Mouse (Mus musculus) forebrain, embryonic 12.5 days (tissue): Measurements from ENCODE around the gene 1700003E16Rik. TPM values are rescaled to one million over a fixed set of nuclear protein-coding genes. Genes with fewer than 3 reads are reported as not detected.

ENCODE experiments used
- ATAC-seq: fragments of 200-750 bp; cut with Nextera tagmentation; 2 replicates; pipeline ENCODE4 v1.8.0; 2017; ENCODE audit warnings: moderate TSS enrichment; ENCODE audit not compliant: low FRiP score
- H3K27ac ChIP-seq: fragments of 300-500 bp; sonication (generic); 2 replicates; pipeline ENCODE4 v1.5.1; 2016; ENCODE audit warnings: mild to moderate bottlenecking
- H3K27me3 ChIP-seq: fragments of 300-500 bp; sonication (generic); 2 replicates; pipeline ENCODE4 v1.6.1; 2016; ENCODE audit warnings: mild to moderate bottlenecking
- H3K36me3 ChIP-seq: fragments of 300-500 bp; sonication (generic); replicated peaks from 2 replicates; pipeline ENCODE4 v1.6.1; 2016; ENCODE audit warnings: mild to moderate bottlenecking
- H3K4me1 ChIP-seq: fragments of 300-500 bp; sonication (generic); 2 replicates; pipeline ENCODE4 v1.6.1; 2016
- H3K4me2 ChIP-seq: fragments of 300-500 bp; sonication (generic); 2 replicates; pipeline ENCODE4 v1.6.1; 2016; ENCODE audit warnings: mild to moderate bottlenecking, moderate library complexity
- H3K4me3 ChIP-seq: fragments of 300-500 bp; sonication (generic); replicated peaks from 2 replicates; pipeline ENCODE4 v1.5.1; 2016; ENCODE audit warnings: mild to moderate bottlenecking
- H3K9ac ChIP-seq: fragments of 300-500 bp; sonication (generic); 2 replicates; pipeline ENCODE4 v1.6.1; 2016; ENCODE audit warnings: mild to moderate bottlenecking
- H3K9me3 ChIP-seq: fragments of 300-500 bp; sonication (generic); 2 replicates; pipeline ENCODE4 v1.6.1; 2016
- WGBS: fragments of 180-500 bp; shearing (Covaris S2); methylation state at CpG from one replicate; pipeline ENCODE4 v1.1.7; 2016; 5-methylcytosine and 5-hydroxymethylcytosine counted together
- polyA plus RNA-seq: library from polyadenylated mRNA; unstranded; fragments of >200 nt; fragmentation: Nextera tagmentation; extraction: Ambion mirVana; gene quantifications from 2 replicates; pipeline ENCODE4 v1.2.1, GENCODE M21; 2016

1700003E16Rik gene
- polyA plus RNA-seq, 1 experiment from 2014 or later: 2.7 TPM

DNA sequence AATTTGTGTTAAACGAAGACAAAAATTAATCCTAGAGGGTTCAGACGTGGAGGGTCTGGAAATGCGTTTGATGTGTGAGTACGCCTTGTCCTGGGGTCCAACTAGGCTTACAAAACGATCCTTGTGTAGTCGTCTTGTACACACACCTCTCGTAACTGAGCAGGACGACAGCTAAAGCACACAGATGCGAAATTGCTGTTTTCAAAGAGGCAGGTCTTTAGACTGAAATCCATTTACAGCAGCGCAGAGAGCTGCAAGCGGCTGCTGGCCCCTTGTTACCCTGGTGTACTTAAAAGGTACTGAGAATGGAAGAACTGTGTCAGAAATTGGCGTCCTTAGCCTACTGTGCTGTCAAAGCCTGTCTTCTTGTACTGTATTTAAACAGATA lies 10.0 kb downstream of the 1700003E16Rik start:
- ATAC-seq: no peak
- H3K9me3 ChIP-seq: no peaks in the 10 kb centered on the region
- under 1% methylated on average over 12 of the region's 12 CpGs for WGBS
- peak overlapping the region; percentile 82 for H3K27ac ChIP-seq
- peak overlapping the region; percentile 87 for H3K9ac ChIP-seq
- no peaks in the 10 kb centered on the region for H3K36me3 ChIP-seq
- H3K27me3 ChIP-seq: peaks cover 23% of the 10 kb centered on the region
- peak overlapping the region; percentile 79 for H3K4me3 ChIP-seq
- H3K4me2 ChIP-seq: peak overlapping the region; percentile 73
- H3K4me1 ChIP-seq: peaks cover 42% of the 10 kb centered on the region

DNA sequence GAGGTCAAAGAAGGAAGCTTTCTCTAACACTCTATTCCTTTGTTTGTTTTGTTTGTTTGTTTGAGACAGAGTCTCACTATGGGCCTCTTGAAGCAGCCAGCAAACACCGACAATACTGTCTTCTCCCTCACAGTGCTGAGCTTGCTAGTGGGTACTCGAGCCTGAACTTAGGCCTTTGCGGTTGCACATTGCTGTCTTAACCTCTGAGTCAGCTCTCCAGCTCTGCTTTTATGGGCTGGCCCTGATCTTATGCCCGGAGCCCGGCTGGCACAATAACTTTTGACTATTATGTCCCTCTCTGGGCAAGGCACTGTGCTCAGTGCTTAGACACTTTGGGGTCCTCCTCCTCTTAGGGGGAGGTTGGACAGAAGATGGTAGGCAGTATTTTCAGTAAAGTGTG lies 13.7 kb downstream of the 1700003E16Rik start:
- Histone ChIP-seq H3K4me1 (peaks cover 37% of the 10 kb centered on the region), H3K4me3 (no peak overlapping the region), H3K36me3 (0 out of 2 replicates have a peak, but pooled peaks cover 6% of the 10 kb centered on the region)

DNA sequence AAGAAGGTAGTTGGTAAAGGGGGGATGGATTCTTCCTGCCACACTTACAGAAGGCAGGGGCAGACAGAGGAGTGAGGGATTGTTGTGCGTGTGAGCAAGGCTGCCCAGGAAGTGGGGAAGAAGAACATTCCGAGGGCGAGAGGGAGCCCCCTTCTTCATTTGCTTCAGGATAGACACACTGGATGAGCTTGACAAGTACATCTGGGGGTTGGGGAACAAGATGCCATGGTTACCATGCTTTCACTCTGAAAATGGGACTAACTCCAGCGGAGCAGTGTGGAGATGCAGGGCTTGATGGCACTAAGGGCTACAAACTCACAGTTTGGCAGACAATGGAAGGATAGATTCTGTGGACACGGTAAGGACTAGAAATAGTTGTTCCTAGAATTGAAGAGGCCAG lies 14.9 kb downstream of the 1700003E16Rik start:
- Histone ChIP-seq H3K9me3 (no peaks in the 10 kb centered on the region), H3K4me3 (no peak overlapping the region), H3K27me3 (no peaks in the 10 kb centered on the region), H3K36me3 (0 out of 2 replicates have a peak, but pooled peaks cover 6% of the 10 kb centered on the region), H3K4me1 (peaks cover 32% of the 10 kb centered on the region), H3K9ac (no peak overlapping the region), H3K27ac (no peak overlapping the region), H3K4me2 (no peak overlapping the region)
- no peak for ATAC-seq
- WGBS: 85% methylated on average over 5 of the region's 5 CpGs

More for the DNA sequence above, 13.7 kb downstream of the 1700003E16Rik start:
- no peak for ATAC-seq
- Histone ChIP-seq H3K27ac (no peak overlapping the region), H3K4me2 (no peak overlapping the region), H3K27me3 (no peaks in the 10 kb centered on the region), H3K9me3 (no peaks in the 10 kb centered on the region), H3K9ac (no peak overlapping the region)
- 91% methylated on average over 5 of the region's 5 CpGs for WGBS

DNA sequence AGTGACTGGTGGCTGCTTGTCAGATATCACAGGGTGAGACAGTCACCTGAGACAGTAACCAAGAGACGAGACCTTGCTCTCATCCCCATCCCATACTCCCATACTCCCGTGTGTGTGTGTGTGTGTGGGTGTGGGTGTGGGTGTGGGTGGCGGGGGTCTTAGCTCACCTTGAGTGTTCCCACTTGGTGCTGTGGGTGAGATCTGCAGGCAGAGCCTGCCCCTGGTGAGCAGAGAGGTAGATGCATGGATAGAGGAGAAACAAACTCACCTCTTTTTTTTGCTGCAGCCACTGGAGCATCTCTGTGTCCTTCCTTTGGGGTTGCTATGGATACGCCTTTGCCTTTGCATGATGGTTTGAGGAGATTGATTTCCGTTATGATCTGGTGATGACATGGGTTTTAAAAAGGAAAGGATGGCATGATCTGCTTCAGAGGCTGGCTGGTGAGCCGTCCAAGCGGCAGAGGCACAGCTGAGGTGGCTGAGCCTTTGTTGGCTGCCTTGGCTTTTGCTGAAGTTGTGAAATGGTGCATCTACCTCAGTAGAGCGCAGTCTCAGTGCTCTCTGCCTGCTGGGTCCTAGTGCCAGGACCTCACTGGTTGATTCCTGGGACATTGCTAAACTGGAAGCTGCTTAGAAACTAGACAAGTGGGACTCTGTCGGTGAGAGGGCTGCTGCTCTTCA lies 16.2 kb downstream of the 1700003E16Rik start:
- Histone ChIP-seq H3K4me2 (peak overlapping the region; percentile 3; the same call in 1 of the 2 replicates), H3K9ac (no peak overlapping the region), H3K4me3 (0 out of 2 replicates have a peak overlapping the region, but pooled peaks have one; percentile 10), H3K27me3 (no peaks in the 10 kb centered on the region), H3K36me3 (0 out of 2 replicates have a peak, but pooled peaks cover 6% of the 10 kb centered on the region), H3K27ac (peak overlapping the region; percentile 26), H3K4me1 (peaks cover 19% of the 10 kb centered on the region), H3K9me3 (no peaks in the 10 kb centered on the region)
- ATAC-seq: no peak
- WGBS: 54% methylated on average over 9 of the region's 9 CpGs

DNA sequence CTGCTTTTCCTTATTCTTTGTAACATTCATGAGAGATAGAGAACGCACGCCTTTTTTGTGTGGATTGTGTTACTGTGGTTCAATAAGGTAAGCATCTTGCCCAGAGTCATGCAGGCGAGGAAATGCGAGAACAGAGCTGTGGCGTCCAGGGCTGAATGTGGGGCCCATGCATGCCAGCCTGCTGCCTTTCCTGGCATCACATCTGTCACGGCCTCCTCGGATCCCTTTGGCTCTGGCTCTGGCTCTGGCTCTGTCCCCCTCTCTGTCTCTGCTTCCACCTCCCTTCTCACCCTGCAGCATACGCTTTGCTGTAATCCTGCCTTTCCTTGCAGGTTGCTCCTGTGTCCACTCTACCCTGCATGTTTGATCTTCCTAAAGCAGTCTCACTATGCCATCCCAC lies 19.8 kb downstream of the 1700003E16Rik start:
- H3K27ac ChIP-seq: no peak overlapping the region
- H3K4me2 ChIP-seq: no peak overlapping the region
- H3K4me3 ChIP-seq: no peak overlapping the region
- ATAC-seq: no peak
- WGBS: 88% methylated on average over 8 of the region's 8 CpGs
- no peaks in the 10 kb centered on the region for H3K27me3 ChIP-seq
- H3K9me3 ChIP-seq: no peaks in the 10 kb centered on the region
- 0 out of 2 replicates have a peak, but pooled peaks cover 6% of the 10 kb centered on the region for H3K36me3 ChIP-seq
- H3K9ac ChIP-seq: no peak overlapping the region
- peaks cover 26% of the 10 kb centered on the region for H3K4me1 ChIP-seq

DNA sequence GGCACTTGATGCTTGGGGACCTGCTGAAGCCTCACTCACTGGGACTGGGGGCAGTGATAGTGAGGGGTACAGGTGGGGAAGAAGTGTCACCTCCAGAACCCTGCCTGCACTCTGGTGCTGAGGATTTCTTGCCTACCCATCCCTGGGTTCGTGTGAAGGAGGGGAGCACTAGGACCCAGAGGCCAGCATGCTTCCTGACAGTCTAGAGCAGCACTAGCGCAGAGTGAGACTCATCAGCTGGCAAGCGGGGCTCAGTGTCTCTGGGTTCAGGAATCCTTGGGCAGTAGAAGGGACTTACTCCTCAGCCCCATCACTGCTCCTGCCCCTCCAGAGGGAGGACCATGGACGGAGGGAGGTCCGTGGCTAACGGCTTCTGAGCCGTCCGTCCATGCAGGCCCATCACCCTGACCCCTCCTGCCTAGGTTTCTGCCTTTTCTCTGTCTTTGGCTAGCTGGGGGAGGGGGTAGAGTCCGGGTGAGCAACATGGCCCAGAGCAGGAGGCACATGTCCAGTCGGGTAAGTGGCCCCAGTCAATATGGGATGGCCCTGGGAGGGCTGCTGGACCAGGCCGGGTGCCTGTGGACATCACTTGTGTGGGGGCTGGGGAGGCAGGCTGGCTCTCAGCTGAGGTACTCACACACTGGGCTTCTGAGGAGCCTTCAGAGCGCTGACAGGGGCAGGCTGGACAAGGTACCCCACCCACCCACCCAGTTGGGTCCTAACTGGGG lies 23.4 kb downstream of the 1700003E16Rik start:
- Histone ChIP-seq H3K4me1 (peaks cover 16% of the 10 kb centered on the region), H3K36me3 (peaks cover 22% of the 10 kb centered on the region), H3K27ac (no peak overlapping the region), H3K9ac (peak overlapping the region; percentile 61), H3K4me3 (peak overlapping the region; percentile 37), H3K27me3 (no peaks in the 10 kb centered on the region), H3K9me3 (no peaks in the 10 kb centered on the region), H3K4me2 (peak overlapping the region; percentile 62)
- WGBS: 15% methylated on average over 12 of the region's 12 CpGs
- ATAC-seq: peak; percentile 76

DNA sequence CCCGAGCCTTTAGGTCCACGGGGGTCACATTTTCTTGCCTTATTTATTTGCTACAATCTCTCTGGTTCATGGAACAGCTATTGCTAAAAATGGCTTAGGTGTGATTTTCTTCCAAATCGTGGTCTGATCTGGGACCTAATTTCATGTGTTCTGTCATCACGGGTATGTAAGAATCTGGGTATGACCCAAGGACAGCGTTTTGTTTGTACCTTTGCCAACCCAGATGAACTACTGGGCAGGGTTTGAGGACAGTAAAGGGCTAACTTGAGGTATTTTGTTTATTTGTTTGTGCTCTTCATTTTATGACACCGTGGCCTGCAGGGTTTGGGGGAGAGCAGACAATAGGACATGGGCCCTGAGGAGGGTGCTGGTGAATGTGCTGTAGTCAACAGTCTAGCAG lies 24.4 kb downstream of the 1700003E16Rik start:
- H3K4me2 ChIP-seq: no peak overlapping the region
- H3K9me3 ChIP-seq: no peaks in the 10 kb centered on the region
- no peak overlapping the region for H3K4me3 ChIP-seq
- no peaks in the 10 kb centered on the region for H3K27me3 ChIP-seq
- no peak overlapping the region; the same call in 1 of the 2 replicates for H3K9ac ChIP-seq
- peaks cover 24% of the 10 kb centered on the region for H3K36me3 ChIP-seq
- WGBS: 87% methylated on average over 6 of the region's 6 CpGs
- H3K4me1 ChIP-seq: peaks cover 23% of the 10 kb centered on the region
- no peak overlapping the region for H3K27ac ChIP-seq
- no peak for ATAC-seq

DNA sequence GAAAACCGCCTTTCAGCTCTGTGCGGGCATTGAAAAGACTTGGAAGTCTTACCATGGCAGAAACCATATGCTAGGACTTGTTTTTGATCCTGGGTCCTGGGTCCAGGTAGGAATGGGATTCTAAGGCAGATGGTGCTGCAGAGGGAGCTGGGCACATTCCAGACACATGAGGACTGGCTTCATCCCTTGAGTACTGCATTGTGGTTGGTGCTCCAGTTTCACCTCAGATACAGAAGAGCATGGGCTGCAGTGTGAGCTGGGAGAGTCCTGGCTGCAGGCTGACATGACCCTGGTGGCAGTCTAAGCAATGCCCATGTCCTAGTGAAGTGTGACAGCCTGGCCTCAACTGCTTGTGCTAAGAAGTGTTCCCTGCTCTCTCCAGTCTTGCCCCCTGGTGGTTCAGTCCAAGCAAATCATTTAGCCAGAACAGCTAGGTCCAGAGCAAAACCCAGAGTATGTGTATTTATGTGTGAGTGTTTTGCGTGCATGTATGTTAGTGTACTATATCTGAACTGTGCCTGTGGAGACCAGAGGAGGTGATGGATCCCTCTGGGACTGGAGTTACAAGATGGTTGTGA lies 28.7 kb downstream of the 1700003E16Rik start:
- no peak for ATAC-seq
- WGBS: 90% methylated on average over 3 of the region's 3 CpGs
- H3K4me2 ChIP-seq: no peak overlapping the region
- H3K9me3 ChIP-seq: no peaks in the 10 kb centered on the region
- no peak overlapping the region for H3K4me3 ChIP-seq
- no peaks in the 10 kb centered on the region for H3K27me3 ChIP-seq
- peaks cover 41% of the 10 kb centered on the region for H3K4me1 ChIP-seq
- no peak overlapping the region for H3K27ac ChIP-seq
- H3K36me3 ChIP-seq: peaks cover 39% of the 10 kb centered on the region
- no peak overlapping the region for H3K9ac ChIP-seq

DNA sequence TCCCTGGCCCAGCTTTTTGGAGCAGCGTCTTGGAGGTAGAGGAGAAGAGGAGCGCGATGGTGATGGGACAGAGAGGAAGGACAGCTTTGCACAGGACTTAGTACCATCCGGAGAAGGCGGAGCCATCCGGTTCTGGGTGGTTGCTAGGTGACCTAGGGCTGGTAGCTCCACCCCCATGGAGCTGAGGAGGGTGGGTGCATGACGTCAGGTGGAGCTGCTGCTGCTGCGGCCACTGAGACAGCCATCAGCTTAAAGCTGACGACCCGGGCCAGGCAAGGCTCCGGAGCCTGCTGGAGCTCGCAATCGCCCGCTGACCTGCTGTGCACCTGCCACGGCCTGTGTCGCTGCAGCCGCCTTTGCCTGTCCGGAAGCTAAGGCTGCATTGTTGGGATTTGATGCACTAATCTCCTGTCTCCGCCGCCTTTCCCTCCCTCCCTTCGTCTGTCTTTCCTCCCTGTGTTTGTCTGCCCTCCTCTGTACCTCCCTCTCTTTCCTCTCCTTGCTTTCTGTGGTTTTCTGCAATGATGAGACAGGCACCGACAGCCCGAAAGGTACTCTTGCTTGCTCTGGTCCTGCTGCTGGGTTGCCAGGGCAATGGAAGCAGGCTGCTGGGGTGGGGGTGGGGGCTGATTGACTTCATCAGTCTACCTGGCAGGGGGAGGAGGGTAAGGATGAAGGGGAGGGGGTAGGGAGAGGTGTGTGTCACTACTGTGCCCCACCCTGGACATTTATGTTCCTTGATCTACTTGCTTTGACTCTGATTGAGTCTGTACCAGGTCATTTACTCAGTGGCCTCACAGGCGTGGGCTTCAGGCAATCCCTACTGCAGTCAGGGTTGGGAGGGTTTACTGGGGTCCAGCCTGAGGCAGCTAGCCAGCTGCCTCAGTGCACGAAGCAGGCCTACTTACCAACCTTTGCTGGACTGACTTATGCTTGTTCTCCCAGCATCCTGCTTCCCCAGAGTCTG lies 30.0 kb downstream of the 1700003E16Rik start:
- Histone ChIP-seq H3K9me3 (no peaks in the 10 kb centered on the region), H3K4me2 (peak overlapping the region; percentile 66), H3K4me1 (peaks cover 36% of the 10 kb centered on the region), H3K27me3 (no peaks in the 10 kb centered on the region), H3K9ac (peak overlapping the region; percentile 68), H3K27ac (peak overlapping the region; percentile 69), H3K4me3 (peak overlapping the region; percentile 48), H3K36me3 (peaks cover 52% of the 10 kb centered on the region)
- peak; percentile 95 for ATAC-seq
- WGBS: 4% methylated on average over 25 of the region's 25 CpGs

DNA sequence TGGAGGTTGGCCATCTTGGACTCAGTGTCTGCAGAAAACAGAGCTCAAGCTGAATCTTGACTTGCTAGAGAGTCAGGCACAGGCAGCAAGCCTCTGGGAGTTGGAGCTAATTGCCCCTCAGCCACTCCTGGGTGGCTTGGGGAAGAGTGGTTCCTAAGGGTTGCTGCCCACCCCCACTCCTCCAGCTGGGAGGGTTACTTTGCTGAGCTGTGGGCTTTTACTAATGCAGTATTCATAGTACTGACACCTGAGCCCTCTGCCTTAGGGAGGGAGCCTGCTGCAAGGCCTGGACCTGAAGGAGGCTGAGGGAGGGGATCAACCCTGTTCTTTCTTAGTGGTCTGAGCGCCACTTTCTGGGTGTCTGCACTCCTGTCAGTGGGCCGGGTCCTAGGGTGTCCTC lies 30.7 kb downstream of the 1700003E16Rik start:
- H3K4me3 ChIP-seq: peak overlapping the region; percentile 48
- no peak for ATAC-seq
- H3K27me3 ChIP-seq: no peaks in the 10 kb centered on the region
- H3K4me2 ChIP-seq: peak overlapping the region; percentile 66
- H3K36me3 ChIP-seq: peaks cover 59% of the 10 kb centered on the region
- 58% methylated on average over 2 of the region's 2 CpGs for WGBS
- no peaks in the 10 kb centered on the region for H3K9me3 ChIP-seq
- peaks cover 36% of the 10 kb centered on the region for H3K4me1 ChIP-seq
- H3K9ac ChIP-seq: peak overlapping the region; percentile 68
- H3K27ac ChIP-seq: peak overlapping the region; percentile 69

DNA sequence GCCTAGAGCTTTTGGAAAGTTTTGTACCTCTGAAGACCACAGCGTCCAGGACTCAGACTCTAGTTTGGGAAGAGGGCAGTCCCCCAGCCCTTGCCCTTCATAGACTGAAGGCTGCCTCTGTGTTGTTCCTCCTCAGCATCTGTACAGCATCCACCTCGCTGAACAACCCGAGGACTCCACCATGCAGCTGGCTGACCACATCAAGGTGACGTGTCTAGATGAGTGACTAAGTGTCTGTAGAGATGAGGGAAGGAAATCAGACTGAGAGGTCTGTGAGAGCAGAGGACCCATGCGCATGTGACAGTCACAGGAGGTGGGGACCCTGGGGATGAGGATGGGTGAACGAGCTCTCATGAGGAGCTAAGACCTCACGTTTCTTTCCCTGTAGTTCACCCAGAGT lies 37.4 kb downstream of the 1700003E16Rik start:
- Histone ChIP-seq H3K27ac (no peak overlapping the region), H3K27me3 (no peaks in the 10 kb centered on the region), H3K9ac (no peak overlapping the region), H3K4me2 (no peak overlapping the region), H3K4me3 (no peak overlapping the region), H3K9me3 (no peaks in the 10 kb centered on the region), H3K4me1 (peaks cover under 1% of the 10 kb centered on the region; the same call in 1 of the 2 replicates), H3K36me3 (peaks cover 98% of the 10 kb centered on the region)
- WGBS: 89% methylated on average over 7 of the region's 7 CpGs
- no peak for ATAC-seq
